Mouse (Mus musculus): ENCODE results near the gene Pola2. TPM values are rescaled to one million over a fixed set of nuclear protein-coding genes. Genes with fewer than 3 reads are reported as not detected.
A peak's percentile ranks its signal among the peaks of the same experiment; 100 is the strongest.

The Pola2 gene
- polyA plus RNA-seq, 2 experiments = 60.9 to 63.0 TPM

DNA sequence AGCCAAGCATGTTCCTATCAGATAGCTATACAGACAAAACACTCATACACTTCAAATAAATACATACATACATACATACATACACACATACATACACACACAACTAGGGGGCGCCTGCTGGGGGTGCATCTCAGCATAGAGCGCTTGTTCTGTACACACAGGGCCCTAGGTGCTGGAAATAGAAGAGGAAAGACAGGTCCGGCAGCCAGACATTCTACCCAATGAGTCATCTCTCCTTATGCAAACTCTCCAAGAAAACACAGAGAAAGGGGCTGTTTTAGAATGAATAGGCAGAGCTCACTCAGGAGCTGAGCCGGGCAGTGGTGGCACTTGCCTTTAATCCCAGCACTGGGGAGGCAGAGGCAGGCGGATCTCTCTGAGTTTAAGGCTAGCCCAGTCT lies 36.0 kb upstream of the Pola2 start:
- H3K27me3 ChIP-seq (ENCODE audit: control insufficient read depth, insufficient read depth, low read length) = no peaks in the 10 kb centered on the region
- 80% methylated on average over 5 of the region's 5 CpGs for WGBS (ENCODE audit: insufficient replicate concordance)
- H3K36me3 ChIP-seq (replicated peaks; ENCODE audit: control insufficient read depth, insufficient read depth, low read depth) = peaks cover 31% of the 10 kb centered on the region
- no peak overlapping the region for H3K4me3 ChIP-seq (ENCODE audit: insufficient read depth in 1 of 2, low read depth in 2 of 2, low read length in 2 of 2)
- no peak overlapping the region for H3K27ac ChIP-seq
- H3K4me2 ChIP-seq (ENCODE audit: low read depth) = no peak overlapping the region
- no peak for DNase-seq (ENCODE audit: low read depth in 3 of 3, low spot score in 3 of 3)
- no peaks in the 10 kb centered on the region for H3K9me3 ChIP-seq (ENCODE audit: control insufficient read depth, low read length)
- H3K9ac ChIP-seq (replicated peaks) = no peak overlapping the region
- TF ChIP-seq EP300 (IDR thresholded peaks at IDR 0.05; ENCODE audit: low read depth) (no peak), CTCF (IDR thresholded peaks at IDR 0.05; ENCODE audit: low read depth) (no peak)
- ATAC-seq (ENCODE audit: insufficient read depth) = no peak
- H3K4me1 ChIP-seq (replicated peaks; ENCODE audit: control insufficient read depth in 2 of 2, insufficient read depth in 2 of 2, low read length in 1 of 2) = no peaks in the 10 kb centered on the region

DNA sequence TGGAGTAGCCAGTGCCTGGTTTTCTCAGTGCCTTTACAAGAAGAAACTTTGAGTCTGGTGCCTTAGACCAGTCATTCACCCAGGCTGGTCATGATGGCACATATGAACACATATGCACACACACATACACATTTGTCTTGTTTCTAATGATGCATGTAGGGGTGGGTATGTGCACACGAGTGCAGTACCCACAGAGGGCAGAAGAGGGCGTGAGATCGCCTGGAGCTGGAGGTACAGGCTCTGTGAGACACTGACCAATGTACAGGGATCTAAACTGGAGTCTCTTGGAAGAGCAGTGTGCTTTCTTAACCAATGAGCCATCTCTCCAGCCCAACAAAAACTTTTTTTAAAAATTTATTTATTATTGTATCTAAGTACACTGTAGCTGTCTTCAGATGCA lies 34.2 kb upstream of the Pola2 start:
- H3K36me3 ChIP-seq (replicated peaks; ENCODE audit: control insufficient read depth, insufficient read depth, low read depth) = peaks cover 45% of the 10 kb centered on the region
- no peaks in the 10 kb centered on the region for H3K27me3 ChIP-seq (ENCODE audit: control insufficient read depth, insufficient read depth, low read length)
- H3K4me1 ChIP-seq (replicated peaks; ENCODE audit: control insufficient read depth in 2 of 2, insufficient read depth in 2 of 2, low read length in 1 of 2) = no peaks in the 10 kb centered on the region
- TF ChIP-seq EP300 (IDR thresholded peaks at IDR 0.05; ENCODE audit: low read depth) (no peak), CTCF (IDR thresholded peaks at IDR 0.05; ENCODE audit: low read depth) (peak; percentile 72)
- H3K4me3 ChIP-seq (ENCODE audit: insufficient read depth in 1 of 2, low read depth in 2 of 2, low read length in 2 of 2) = no peak overlapping the region
- H3K4me2 ChIP-seq (ENCODE audit: low read depth) = no peak overlapping the region
- H3K27ac ChIP-seq = no peak overlapping the region
- no peak for DNase-seq (ENCODE audit: low read depth in 3 of 3, low spot score in 3 of 3)
- no peak for ATAC-seq (ENCODE audit: insufficient read depth)
- WGBS (ENCODE audit: insufficient replicate concordance) = 82% methylated on average over 3 of the region's 3 CpGs
- no peak overlapping the region for H3K9ac ChIP-seq (replicated peaks)
- H3K9me3 ChIP-seq (ENCODE audit: control insufficient read depth, low read length) = no peaks in the 10 kb centered on the region

DNA sequence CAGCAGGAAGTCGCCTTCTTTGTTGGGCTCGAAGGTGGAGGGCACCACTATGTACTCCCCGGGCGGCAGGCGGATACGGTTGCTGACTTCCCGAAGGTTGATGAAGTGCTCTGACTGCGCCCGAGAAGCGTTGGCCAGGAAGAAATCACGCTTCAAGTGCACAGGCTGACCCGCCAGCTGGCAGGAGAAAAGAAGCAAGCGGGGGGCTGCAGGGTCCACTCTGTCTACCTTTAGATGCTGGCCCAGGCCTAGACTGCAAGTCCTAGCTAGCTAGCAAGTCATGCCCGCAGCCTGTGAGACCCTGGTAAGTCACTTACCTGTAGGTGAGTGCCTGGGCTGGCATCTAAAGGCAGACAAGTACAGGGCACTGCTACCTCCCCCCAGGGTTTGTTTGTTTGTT lies 30.7 kb upstream of the Pola2 start:
- TF ChIP-seq EP300 (IDR thresholded peaks at IDR 0.05; ENCODE audit: low read depth) (no peak), CTCF (IDR thresholded peaks at IDR 0.05; ENCODE audit: low read depth) (no peak)
- no peak overlapping the region for H3K4me2 ChIP-seq (ENCODE audit: low read depth)
- H3K36me3 ChIP-seq (replicated peaks; ENCODE audit: control insufficient read depth, insufficient read depth, low read depth) = peaks cover 51% of the 10 kb centered on the region
- H3K27me3 ChIP-seq (ENCODE audit: control insufficient read depth, insufficient read depth, low read length) = no peaks in the 10 kb centered on the region
- peaks cover 0 to 4% of the 10 kb centered on the region in 2 experiments; a peak in 2 of 4 replicates for H3K4me1 ChIP-seq (replicated peaks; ENCODE audit: control insufficient read depth in 2 of 2, insufficient read depth in 2 of 2, low read length in 1 of 2)
- no peaks in the 10 kb centered on the region for H3K9me3 ChIP-seq (ENCODE audit: control insufficient read depth, low read length)
- 92% methylated on average over 14 of the region's 14 CpGs for WGBS (ENCODE audit: insufficient replicate concordance)
- no peak overlapping the region for H3K9ac ChIP-seq (replicated peaks)
- DNase-seq (ENCODE audit: low read depth in 3 of 3, low spot score in 3 of 3) (no peak), ATAC-seq (ENCODE audit: insufficient read depth) (no peak)
- no peak overlapping the region for H3K4me3 ChIP-seq (ENCODE audit: insufficient read depth in 1 of 2, low read depth in 2 of 2, low read length in 2 of 2)
- H3K27ac ChIP-seq = no peak overlapping the region

DNA sequence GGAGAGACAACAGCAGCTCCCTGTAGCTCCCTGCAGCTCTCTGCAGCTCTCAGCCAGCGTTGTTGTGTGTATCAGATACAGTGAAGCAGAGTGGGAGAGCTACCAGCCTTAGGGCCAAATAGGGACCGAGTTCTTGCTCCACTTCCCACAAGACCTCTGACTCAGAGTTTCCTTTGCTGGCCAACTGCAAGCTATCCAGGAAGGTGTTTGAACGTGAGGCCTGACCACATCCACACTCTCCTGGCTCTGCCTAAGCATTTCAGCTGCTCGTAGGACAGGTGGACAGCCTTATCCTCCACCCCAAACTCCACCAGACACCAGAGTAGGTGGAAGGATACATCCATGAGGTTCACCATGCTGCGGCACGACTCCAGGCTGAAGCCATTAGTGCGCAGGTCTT lies 28.0 kb upstream of the Pola2 start:
- DNase-seq (ENCODE audit: low read depth in 3 of 3, low spot score in 3 of 3) (no peak), ATAC-seq (ENCODE audit: insufficient read depth) (no peak)
- no peak overlapping the region for H3K4me2 ChIP-seq (ENCODE audit: low read depth)
- no peaks in the 10 kb centered on the region for H3K9me3 ChIP-seq (ENCODE audit: control insufficient read depth, low read length)
- TF ChIP-seq EP300 (IDR thresholded peaks at IDR 0.05; ENCODE audit: low read depth) (no peak), CTCF (IDR thresholded peaks at IDR 0.05; ENCODE audit: low read depth) (no peak)
- H3K27me3 ChIP-seq (ENCODE audit: control insufficient read depth, insufficient read depth, low read length) = no peaks in the 10 kb centered on the region
- peaks cover 3 to 19% of the 10 kb centered on the region in 2 experiments; a peak in 3 of 4 replicates for H3K4me1 ChIP-seq (replicated peaks; ENCODE audit: control insufficient read depth in 2 of 2, insufficient read depth in 2 of 2, low read length in 1 of 2)
- no peak overlapping the region for H3K9ac ChIP-seq (replicated peaks)
- 55% methylated on average over 7 of the region's 7 CpGs for WGBS (ENCODE audit: insufficient replicate concordance)
- no peak overlapping the region for H3K4me3 ChIP-seq (ENCODE audit: insufficient read depth in 1 of 2, low read depth in 2 of 2, low read length in 2 of 2)
- H3K27ac ChIP-seq = no peak overlapping the region
- H3K36me3 ChIP-seq (replicated peaks; ENCODE audit: control insufficient read depth, insufficient read depth, low read depth) = peaks cover 42% of the 10 kb centered on the region

DNA sequence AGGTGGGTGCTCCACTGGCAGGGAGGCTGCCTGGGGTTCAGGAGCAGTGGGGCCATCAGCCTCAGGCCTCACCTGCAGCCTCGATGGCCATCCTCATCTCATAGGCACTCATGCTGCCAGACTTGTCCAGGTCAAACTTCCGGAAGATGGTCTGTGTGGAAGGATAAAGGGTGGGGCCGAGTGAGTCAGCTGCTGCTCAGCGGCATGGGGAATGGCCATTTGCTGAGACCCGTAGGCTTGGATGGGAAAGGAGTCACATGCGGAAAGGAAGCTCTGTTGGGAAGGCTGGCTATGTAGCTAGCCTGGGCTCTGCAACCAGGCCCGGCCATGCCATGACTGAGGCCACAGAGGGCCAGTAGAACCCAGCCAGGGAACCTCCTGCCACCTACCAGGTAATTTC lies 27.5 kb upstream of the Pola2 start:
- WGBS (ENCODE audit: insufficient replicate concordance) = 82% methylated on average over 7 of the region's 7 CpGs
- peaks cover 37% of the 10 kb centered on the region for H3K36me3 ChIP-seq (replicated peaks; ENCODE audit: control insufficient read depth, insufficient read depth, low read depth)
- TF ChIP-seq EP300 (IDR thresholded peaks at IDR 0.05; ENCODE audit: low read depth) (no peak), CTCF (IDR thresholded peaks at IDR 0.05; ENCODE audit: low read depth) (no peak)
- H3K9me3 ChIP-seq (ENCODE audit: control insufficient read depth, low read length) = no peaks in the 10 kb centered on the region
- no peaks in the 10 kb centered on the region for H3K27me3 ChIP-seq (ENCODE audit: control insufficient read depth, insufficient read depth, low read length)
- no peak overlapping the region for H3K27ac ChIP-seq
- H3K4me2 ChIP-seq (ENCODE audit: low read depth) = no peak overlapping the region
- peaks cover 3 to 19% of the 10 kb centered on the region in 2 experiments; a peak in 3 of 4 replicates for H3K4me1 ChIP-seq (replicated peaks; ENCODE audit: control insufficient read depth in 2 of 2, insufficient read depth in 2 of 2, low read length in 1 of 2)
- ATAC-seq (ENCODE audit: insufficient read depth) = no peak
- DNase-seq (ENCODE audit: low read depth in 3 of 3, low spot score in 3 of 3) = no peak
- H3K9ac ChIP-seq (replicated peaks) = no peak overlapping the region
- H3K4me3 ChIP-seq (ENCODE audit: insufficient read depth in 1 of 2, low read depth in 2 of 2, low read length in 2 of 2) = no peak overlapping the region

Measured in liver, embryonic 14.5 days (tissue).